Mouse (Mus musculus) thymus, postnatal 10 days (tissue): ENCODE results near the gene Galm.
"Not testable (repeated sequence)": the region's sequence is repeated elsewhere in the genome, so short reads cannot be mapped to it uniquely, and the experiment has no call there.

Source experiments
- DNase-seq, 2 experiments: peaks; one replicate each; pipeline ENCODE4 v3.0.0; 2021; ENCODE audit warnings: low spot score in 2 of 2

Gene Galm

DNA sequence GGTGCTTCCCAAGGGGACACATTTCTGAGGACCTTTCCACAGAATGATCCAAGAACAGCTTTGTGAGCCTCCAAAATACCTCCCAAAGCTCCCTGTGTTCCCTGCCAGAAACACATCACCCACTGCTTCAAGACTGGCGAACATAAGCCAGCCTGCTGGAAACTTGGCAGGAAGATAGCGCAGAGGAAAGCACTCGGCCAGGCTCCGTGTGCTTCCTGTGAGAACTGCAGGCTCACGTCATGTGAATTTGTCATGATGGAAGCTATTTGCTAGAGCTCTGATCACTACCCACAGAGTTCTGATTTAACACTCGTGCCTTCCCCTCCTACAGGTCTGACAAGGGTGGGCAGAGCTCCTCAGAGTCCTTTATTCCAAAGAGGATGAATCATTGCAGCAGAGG, 38.5 kb downstream of the Galm start:
- DNase-seq = no peak

- no peak for DNase-seq
Measured at GRCm38 (mm10) chr17:80166346-80166745, 39.1 kb downstream of the Galm start.

DNA sequence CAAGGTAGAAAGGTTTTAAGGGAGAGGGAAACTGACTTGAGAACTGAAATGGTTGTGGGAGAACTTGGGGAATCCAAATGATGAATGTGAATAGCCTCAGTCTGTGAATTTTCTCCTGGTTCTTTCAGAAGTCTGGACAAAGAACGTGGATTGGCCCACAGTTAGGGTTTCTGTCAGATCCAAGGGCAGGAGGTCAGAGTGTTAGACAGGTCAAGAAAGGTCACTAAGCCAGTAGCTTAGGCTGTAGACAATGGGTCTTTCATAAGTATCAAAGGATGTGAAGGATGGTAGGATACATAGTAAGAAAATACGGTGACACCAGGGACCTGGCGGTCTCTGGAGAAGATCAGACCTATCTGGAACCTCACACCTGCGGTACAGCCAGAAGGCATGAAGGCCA, 40.2 kb downstream of the Galm start:
- no peak for DNase-seq

DNA sequence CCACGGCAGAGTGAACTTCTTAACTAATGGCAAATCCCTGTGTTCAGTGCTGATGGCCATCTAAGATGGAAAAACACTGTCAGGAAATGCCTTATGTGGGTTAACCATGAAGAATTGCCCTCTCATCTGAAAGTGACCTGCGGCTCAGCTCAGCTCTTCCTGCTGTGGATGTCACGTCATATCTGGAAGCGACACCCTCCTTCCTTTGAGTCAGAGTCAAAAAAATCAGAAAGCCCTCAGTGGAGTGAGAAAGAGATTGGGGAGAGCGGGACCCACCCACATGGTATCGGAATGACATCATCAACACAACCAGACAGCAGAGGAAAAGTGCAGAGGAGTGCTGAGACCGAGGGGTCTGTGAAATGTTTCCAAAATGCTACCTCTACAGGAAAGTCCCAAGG, 40.6 kb downstream of the Galm start:
- DNase-seq = no peak

- DNase-seq = no peak
Measured at GRCm38 (mm10) chr17:80168425-80169182, 41.3 kb downstream of the Galm start.

DNA sequence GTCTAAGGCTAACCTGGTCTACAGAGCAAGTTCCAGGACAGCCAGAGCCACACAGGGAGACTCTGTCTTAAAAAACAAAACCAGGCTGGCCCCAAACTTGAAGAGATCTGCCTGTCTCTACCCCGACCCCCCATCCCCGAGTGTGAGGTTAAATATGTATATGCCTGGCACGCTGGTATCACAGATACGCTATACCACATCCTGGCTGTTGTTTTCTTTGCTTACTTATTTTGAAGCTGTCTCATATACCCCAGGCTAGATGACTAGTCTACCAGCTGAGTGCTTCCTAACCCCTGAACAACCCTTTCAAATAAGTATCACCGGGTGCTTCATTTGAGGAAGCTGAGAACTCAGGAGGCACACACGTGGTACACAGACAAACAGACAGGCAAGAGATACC, 42.5 kb downstream of the Galm start:
- peak in 1 of 2 experiments; percentile 19 for DNase-seq

- no peak for DNase-seq
Measured at GRCm38 (mm10) chr17:80170951-80171350, 43.7 kb downstream of the Galm start.

GRCm38 (mm10) chr17:80171948-80172347, 44.7 kb downstream of the Galm start:
- no peak for DNase-seq

- no peak for DNase-seq
Measured at GRCm38 (mm10) chr17:80172761-80173160, 45.5 kb downstream of the Galm start.

DNA sequence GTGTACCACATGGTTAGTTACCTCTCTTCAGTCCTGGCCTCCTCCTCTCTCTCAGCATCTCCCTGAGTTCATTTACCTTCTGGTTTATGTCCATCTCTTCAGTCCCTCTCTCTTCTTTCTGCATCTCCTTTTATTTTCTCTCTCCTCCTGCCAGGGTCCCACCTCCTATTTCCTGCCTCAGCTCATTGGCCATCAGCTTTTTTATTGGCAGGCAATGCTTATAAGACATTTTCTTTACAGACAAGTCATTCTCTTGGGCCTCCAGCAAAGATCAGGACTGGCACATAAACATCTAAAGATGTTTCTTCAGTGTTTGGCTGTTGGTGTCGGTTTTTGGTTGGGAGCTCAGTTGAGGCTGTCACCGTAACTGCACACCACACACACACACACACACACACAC, 46.4 kb downstream of the Galm start:
- no peak for DNase-seq

GRCm38 (mm10) chr17:80174146-80174545, 46.9 kb downstream of the Galm start:
- peak in 1 of 2 experiments; percentile 39 for DNase-seq

- peak; percentile 25 to 40 for DNase-seq
Measured at GRCm38 (mm10) chr17:80174699-80175385, 47.6 kb downstream of the Galm start.

GRCm38 (mm10) chr17:80175386-80175739, 48.1 kb downstream of the Galm start:
- no peak for DNase-seq

GRCm38 (mm10) chr17:80175966-80176365, 48.7 kb downstream of the Galm start:
- no peak for DNase-seq

DNA sequence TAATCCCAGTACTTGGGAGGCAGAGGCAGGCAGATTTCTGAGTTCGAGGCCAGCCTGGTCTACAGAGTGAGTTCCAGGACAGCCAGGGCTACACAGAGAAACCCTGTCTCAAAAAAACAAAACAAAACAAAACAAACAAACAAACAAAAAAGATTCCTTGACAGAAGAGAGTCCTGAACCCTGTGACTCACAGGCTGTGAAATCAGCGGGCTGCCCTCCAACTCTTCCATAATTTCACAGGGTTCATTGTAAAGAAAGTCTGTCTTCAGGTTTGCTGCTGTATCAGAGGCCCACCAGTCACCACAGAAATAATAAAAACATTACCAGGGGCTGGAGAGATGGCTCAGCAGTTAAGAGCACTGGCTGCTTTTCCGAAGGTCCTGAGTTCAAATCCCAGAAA, 51.6 kb downstream of the Galm start:
- not testable (repeated sequence) for DNase-seq

DNA sequence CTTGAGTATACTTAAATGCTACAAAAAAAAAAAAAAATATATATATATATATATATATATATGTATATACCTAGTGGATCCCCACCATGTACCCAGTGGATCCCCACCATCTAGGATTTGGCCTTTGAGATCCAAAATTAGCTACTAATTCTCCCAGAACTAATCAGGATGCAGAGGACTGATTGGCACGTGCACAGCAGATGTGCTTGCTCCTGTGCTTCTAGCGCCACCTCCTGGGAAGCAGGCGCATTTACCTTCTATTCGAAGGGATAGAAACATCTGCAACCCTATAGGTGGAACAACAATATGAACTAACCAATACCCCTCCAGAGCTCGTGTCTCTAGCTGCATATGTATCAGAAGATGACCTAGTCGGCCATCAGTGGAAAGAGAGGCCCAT, 52.7 kb downstream of the Galm start:
- DNase-seq = peak; percentile 57 to 76

DNA sequence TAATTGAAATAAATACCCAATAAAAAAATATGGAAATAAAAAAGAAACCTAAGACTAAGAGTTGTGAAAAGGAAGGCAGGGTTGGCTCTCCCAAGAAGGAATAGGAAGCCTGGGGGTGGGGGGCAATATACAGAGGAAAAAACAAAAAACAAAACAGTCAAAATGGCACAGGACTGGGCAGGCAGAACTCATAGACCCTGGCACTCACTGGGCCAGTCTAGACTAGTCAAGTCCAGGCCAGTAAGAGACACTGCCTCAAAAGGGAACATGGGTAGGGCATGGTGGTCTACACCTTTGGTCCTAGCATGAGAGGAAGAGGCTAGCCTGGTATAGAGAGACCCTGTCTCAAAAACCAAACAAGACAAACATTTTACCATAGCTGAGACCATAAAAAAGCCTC, 53.2 kb downstream of the Galm start:
- no peak for DNase-seq

- no peak for DNase-seq
Measured at GRCm38 (mm10) chr17:80183615-80184014, 56.3 kb downstream of the Galm start.

GRCm38 (mm10) chr17:80193075-80193474, 65.8 kb downstream of the Galm start:
- peak in 1 of 2 experiments; percentile 38 for DNase-seq

DNA sequence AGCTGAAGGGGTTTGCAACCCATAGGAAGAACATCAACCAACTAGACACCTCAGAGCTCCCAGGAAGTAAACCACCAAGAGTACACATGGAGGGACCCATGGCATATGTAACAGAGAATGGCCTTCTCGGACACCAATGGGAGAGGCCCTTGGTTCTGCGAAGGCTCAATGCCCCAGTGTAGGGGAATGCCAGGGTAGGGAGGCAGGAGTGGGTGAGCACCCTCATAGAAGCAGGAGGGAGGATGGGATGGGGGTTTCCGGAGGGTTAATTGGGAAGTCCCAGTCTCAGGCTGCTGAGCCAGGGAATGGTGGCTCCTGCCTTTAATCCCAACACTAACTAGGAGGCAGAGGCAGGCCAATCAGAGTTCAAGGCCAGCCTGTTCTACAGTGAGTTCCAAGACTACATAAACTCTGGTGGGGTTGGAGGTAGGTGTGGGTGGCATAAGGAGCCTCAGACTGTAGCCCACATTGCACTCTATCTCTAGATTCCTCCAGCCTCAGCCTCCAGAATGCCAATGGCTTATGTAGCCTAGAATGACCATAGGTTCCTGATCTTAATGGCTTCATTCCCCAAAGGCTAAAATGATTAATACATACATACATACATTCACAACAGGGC, 72.0 kb downstream of the Galm start:
- DNase-seq = no peak

GRCm38 (mm10) chr17:80205657-80206056, 78.4 kb downstream of the Galm start:
- no peak for DNase-seq

DNA sequence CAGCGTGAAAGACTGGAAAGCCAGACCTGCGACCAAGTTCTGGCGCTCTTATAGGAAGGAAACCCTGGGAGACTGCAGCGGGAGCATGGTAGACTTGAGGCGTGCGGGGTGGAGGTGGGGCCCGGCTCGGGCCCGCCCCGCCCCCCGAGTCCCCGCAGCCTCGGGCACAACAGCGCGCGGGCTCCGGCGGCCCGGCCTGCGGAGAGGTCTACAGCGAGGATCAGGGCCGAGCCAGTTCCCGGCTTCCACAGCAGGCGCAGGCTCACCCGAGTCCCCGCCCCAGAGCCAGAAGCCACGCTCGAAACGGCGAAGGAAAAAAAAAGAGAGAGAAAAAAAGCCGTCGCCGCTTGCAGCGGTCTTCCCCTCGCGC, 79.0 kb downstream of the Galm start:
- DNase-seq = peak in 1 of 2 experiments; percentile 51
